Mouse (Mus musculus): ENCODE measurements around the gene Paxip1. TPM values are rescaled to one million over a fixed set of nuclear protein-coding genes. Genes with fewer than 3 reads are reported as not detected.

Gene Paxip1
- polyA plus RNA-seq, 1 experiment from 2014 or later: 36.0 TPM

Other genes with a start within 250 kb of the Paxip1 start
- not detected in 2 replicates for gene Htr5a, start 50.5 kb upstream of the Paxip1 start, polyA plus RNA-seq (2015; fragmentation: Nextera tagmentation; extraction: Ambion mirVana)